ENCODE assay signal across 9 mouse cellular contexts in the genomic region with DNA sequence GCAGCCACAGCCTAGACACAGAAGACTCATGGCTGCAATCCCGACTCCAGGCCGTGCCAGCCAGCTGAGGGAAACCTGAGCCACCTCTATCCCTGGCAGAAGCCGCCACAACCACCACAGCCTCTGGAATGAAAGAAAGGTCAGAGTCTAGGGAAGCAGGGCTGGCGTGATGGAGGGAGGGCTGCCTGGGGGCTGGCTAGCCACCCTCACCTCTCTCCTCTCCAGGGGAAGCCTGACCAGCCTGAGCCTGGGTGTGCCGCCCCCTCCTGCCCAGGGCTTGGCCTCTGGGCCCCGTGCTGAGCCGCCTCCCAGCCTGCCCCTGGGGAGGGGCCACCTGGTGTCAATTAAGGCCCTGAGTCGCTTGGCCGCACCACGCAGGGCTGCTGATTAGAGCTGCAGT. TPM values are rescaled to one million over a fixed set of nuclear protein-coding genes. Genes with fewer than 3 reads are reported as not detected.
DNase-seq lines count a peak whose midpoint lies in the region; ATAC-seq lines count a peak whose summit lies in the region.
"Had no signal": no experiment of that assay in that cellular context is flagged by ENCODE, and none has a peak within 500 bp of the region (broad histone marks: within the 10 kb centered on the region; RNA-seq: fewer than 3 reads in every experiment).

TSS of gene Nos1 (plus strand) at position 352 of the 400 bp plus-strand sequence.

- H3K9ac ChIP-seq in neural tube, embryonic 11.5 days (ENCODE audit: low read length): no peak within 1 kb of the TSS

- H3K4me1 ChIP-seq in neural tube, embryonic 11.5 days (ENCODE audit: control insufficient read depth, insufficient read depth, low read length): 0 out of 2 replicates have a peak, but pooled peaks cover 4% of the 10 kb centered on the region

- no peak within 1 kb of the TSS for H3K4me2 ChIP-seq in neural tube, embryonic 11.5 days (ENCODE audit: low read depth)

- no peak for ATAC-seq in neural tube, embryonic 11.5 days (ENCODE audit: insufficient read depth, low FRiP score, low TSS enrichment)

- no peak for DNase-seq in left cerebral cortex, adult 18-20 months (ENCODE audit: low spot score in 2 of 2)
- no peak for DNase-seq in left cerebral cortex, adult 9 months (ENCODE audit: low spot score in 2 of 2)
- peak; percentile 90 for DNase-seq in gastrocnemius, adult 18-20 months (ENCODE audit: low spot score)
- peak; percentile 34 for DNase-seq in kidney, postnatal 10 days
- DNase-seq in neural tube, embryonic 11.5 days (ENCODE audit: low spot score): peak; percentile 43
- no peak for DNase-seq in thymus, postnatal 10 days (ENCODE audit: low spot score in 2 of 2)
- no peak for DNase-seq in cerebellum, adult 8-10 months
- no peak for DNase-seq in right cerebral cortex, adult 18-20 months

- H3K27me3 ChIP-seq in neural tube, embryonic 11.5 days (ENCODE audit: control insufficient read depth, insufficient read depth, low read length): no peaks in the 10 kb centered on the region

- H3K27ac ChIP-seq in neural tube, embryonic 11.5 days (ENCODE audit: low read depth, low read length): no peak within 1 kb of the TSS

- no peak within 1 kb of the TSS for H3K4me3 ChIP-seq in neural tube, embryonic 11.5 days (ENCODE audit: low read depth, low read length)

- 27% methylated on average over 10 of the region's 10 CpGs for WGBS in neural tube, embryonic 11.5 days

- no peaks in the 10 kb centered on the region for H3K36me3 ChIP-seq in neural tube, embryonic 11.5 days (ENCODE audit: control insufficient read depth, insufficient read depth, low read length)

- no peaks in the 10 kb centered on the region for H3K9me3 ChIP-seq in neural tube, embryonic 11.5 days (ENCODE audit: control insufficient read depth, low read length)

RNA-seq across cellular contexts. Expression of gene Nos1, which starts in this region (rescaled TPM):
- 10 to 100 TPM; 32.2 to 35.5 TPM for total RNA-seq in left cerebral cortex, adult 18-20 months (2021)
- 10 to 100 TPM; 64.3 to 71.9 TPM for total RNA-seq in gastrocnemius, adult 18-20 months (2021)
- 0.70 and 0.80 TPM in 2 replicates for polyA plus RNA-seq in neural tube, embryonic 11.5 days (2014; fragmentation: Nextera tagmentation; extraction: Ambion mirVana)
- total RNA-seq: common myeloid progenitor, adult 5-6 weeks had no signal

Comparison
In these comparisons a context has a peak if more than half of its experiments do, and no peak if none do; other contexts are left out.
1. Peak in DNase-seq in neural tube, embryonic 11.5 days; RNA of the gene not detected or under 1 TPM.
2. DNase-seq: peak in gastrocnemius, adult 18-20 months (single experiment) and kidney, postnatal 10 days (single experiment); none in left cerebral cortex, adult 18-20 months (0 of 2), left cerebral cortex, adult 9 months (0 of 2), thymus, postnatal 10 days (0 of 2), cerebellum, adult 8-10 months (single experiment) and right cerebral cortex, adult 18-20 months (single experiment).